Mouse (Mus musculus): ENCODE measurements at regions not wholly inside any gene's neighbourhood (a gene's known extent, or its start where the extent isn't known, plus 50 kb on each side); places are given as distances from the start of the nearest gene placed in this dataset.
A peak's percentile ranks its signal among the peaks of the same experiment; 100 is the strongest.

- ATAC-seq (replicated peaks in 1 of 2; ENCODE audit: insufficient read depth in 1 of 2, low FRiP score in 2 of 2, low TSS enrichment in 1 of 2, low read depth in 1 of 2, poor library complexity in 2 of 2, severe bottlenecking in 2 of 2) = no peak
Observed at GRCm38 (mm10) chr12:118391654-118392053, 90.4 kb upstream of the Sp4 start.

GRCm38 (mm10) chr12:118381013-118381412, 79.8 kb upstream of the Sp4 start:
- no peak for ATAC-seq (replicated peaks in 1 of 2; ENCODE audit: insufficient read depth in 1 of 2, low FRiP score in 2 of 2, low TSS enrichment in 1 of 2, low read depth in 1 of 2, poor library complexity in 2 of 2, severe bottlenecking in 2 of 2)

GRCm38 (mm10) chr12:118377898-118378297, 76.7 kb upstream of the Sp4 start:
- ATAC-seq (replicated peaks in 1 of 2; ENCODE audit: insufficient read depth in 1 of 2, low FRiP score in 2 of 2, low TSS enrichment in 1 of 2, low read depth in 1 of 2, poor library complexity in 2 of 2, severe bottlenecking in 2 of 2) = no peak

- peak; percentile 92 to 96 for ATAC-seq (replicated peaks in 1 of 2; ENCODE audit: insufficient read depth in 1 of 2, low FRiP score in 2 of 2, low TSS enrichment in 1 of 2, low read depth in 1 of 2, poor library complexity in 2 of 2, severe bottlenecking in 2 of 2)
Observed at GRCm38 (mm10) chr12:118376521-118377493, 75.6 kb upstream of the Sp4 start.

- ATAC-seq (replicated peaks in 1 of 2; ENCODE audit: insufficient read depth in 1 of 2, low FRiP score in 2 of 2, low TSS enrichment in 1 of 2, low read depth in 1 of 2, poor library complexity in 2 of 2, severe bottlenecking in 2 of 2) = no peak
Observed at GRCm38 (mm10) chr12:118373250-118373649, 72.0 kb upstream of the Sp4 start.

- ATAC-seq (replicated peaks in 1 of 2; ENCODE audit: insufficient read depth in 1 of 2, low FRiP score in 2 of 2, low TSS enrichment in 1 of 2, low read depth in 1 of 2, poor library complexity in 2 of 2, severe bottlenecking in 2 of 2) = no peak
Observed at GRCm38 (mm10) chr12:118371905-118372304, 70.7 kb upstream of the Sp4 start.

- ATAC-seq (replicated peaks in 1 of 2; ENCODE audit: insufficient read depth in 1 of 2, low FRiP score in 2 of 2, low TSS enrichment in 1 of 2, low read depth in 1 of 2, poor library complexity in 2 of 2, severe bottlenecking in 2 of 2) = no peak
Observed at GRCm38 (mm10) chr12:118367307-118368076, 66.3 kb upstream of the Sp4 start.

- ATAC-seq (replicated peaks in 1 of 2; ENCODE audit: insufficient read depth in 1 of 2, low FRiP score in 2 of 2, low TSS enrichment in 1 of 2, low read depth in 1 of 2, poor library complexity in 2 of 2, severe bottlenecking in 2 of 2) = no peak
Observed at GRCm38 (mm10) chr12:118352866-118353265, 51.6 kb upstream of the Sp4 start.

DNA sequence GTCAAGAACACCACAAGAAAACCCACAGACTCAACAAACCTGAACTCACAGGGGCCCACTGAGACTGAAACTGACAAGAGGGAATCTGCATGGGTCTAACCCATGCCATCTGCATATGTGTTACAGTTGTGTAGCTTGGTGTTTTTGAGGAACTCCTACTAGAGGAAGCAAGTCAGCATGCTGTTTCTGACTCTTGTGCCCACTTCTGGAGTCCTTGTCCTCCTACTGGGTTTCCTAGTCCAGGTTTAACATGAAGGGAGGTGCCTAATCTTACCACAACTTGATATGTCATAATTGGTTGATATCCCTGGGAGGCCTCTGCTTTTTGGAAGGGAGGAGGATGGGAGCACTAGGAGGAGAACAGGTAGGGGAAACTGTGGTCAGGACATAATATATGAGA, 50.2 kb upstream of the Sp4 start:
- ATAC-seq (replicated peaks in 1 of 2; ENCODE audit: insufficient read depth in 1 of 2, low FRiP score in 2 of 2, low TSS enrichment in 1 of 2, low read depth in 1 of 2, poor library complexity in 2 of 2, severe bottlenecking in 2 of 2) = no peak; a peak in 1 of 4 replicates
